Mouse (Mus musculus): ENCODE measurements around the gene Rfc2.
"Not testable (repeated sequence)": the region's sequence is repeated elsewhere in the genome, so short reads cannot be mapped to it uniquely, and the experiment has no call there.

The Rfc2 gene

DNA sequence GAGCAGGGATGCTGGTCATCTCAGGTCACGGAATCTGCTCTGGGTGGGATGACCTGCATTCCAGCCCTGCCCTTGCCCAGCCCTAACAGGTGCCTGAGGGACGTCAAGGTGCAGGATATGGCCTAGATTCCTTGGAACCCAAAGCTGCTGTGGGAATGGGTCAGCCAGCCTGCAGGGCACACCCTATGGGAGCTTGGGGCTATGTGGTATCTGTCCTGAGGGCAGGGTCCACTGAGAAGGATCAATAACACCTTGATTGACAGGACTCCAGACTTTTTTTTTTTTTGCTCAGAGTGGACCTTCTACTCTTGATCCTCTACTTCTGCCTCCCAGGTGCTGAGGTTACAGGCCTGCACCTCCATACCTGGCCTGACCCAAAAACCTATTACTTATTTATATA, 66.2 kb downstream of the Rfc2 start:
- DNase-seq (ENCODE audit: low read depth, low spot score), result no peak

DNA sequence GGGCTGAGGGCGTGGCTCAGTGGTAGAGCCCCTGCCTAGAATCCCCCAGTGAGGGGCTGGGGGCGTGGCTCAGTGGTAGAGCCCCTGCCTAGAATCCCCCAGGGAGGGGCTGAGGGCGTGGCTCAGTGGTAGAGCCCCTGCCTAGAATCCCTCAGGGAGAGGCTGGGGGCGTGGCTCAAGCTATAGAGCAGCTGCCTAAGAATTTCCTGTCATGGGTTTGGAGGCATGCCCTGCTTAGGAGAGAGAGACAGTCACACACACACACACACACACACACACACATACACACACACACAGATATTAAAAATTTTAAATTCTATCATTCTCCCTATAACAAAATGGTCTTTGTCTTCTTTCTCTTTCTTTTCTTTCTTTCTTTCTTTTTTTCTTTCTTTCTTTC, 67.8 kb downstream of the Rfc2 start:
- DNase-seq (ENCODE audit: low read depth, low spot score), result not testable (repeated sequence)

DNA sequence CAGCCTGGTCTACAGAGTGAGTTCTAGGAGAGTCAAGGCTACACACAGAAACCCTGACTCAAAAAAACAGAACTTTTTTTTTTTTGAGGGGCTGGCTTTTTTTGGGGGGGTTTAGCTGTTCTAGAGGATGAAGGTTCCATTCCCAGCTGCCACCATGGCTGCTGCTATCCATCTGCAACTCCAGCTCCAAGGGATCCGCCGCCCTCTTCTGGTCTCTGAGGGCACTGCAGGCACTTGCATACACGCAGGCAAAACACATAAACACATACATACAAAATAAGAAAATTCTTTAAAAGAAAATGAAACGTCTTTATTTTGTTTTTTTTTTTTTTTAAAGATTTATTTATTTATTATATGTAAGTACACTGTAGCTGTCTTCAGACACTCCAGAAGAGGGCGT, 69.8 kb downstream of the Rfc2 start:
- peak; percentile 33 for DNase-seq (ENCODE audit: low read depth, low spot score)

Measured in WW6 (cell line).